Mouse (Mus musculus): ENCODE measurements at regions not wholly inside any gene's neighbourhood (a gene's known extent, or its start where the extent isn't known, plus 50 kb on each side); places are given as distances from the start of the nearest gene placed in this dataset.

DNA sequence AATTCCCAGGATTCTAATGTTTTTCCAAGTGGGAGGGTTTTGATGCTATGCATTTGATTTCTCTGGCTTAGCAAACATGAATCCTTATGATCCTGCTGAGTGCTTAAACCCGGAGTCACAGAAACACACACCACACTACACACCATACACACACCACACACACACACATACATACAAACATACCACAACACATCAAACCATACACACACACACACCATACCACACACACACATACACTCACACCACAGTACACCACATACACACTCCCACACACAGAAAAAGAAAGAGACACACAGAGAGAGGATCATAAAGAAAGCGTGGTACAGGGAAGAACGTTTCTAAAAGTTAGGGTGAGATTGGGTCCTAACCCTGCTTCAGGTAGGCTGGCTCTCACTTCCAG is 171.1 kb upstream of the Hmga2 start:
- no peak for ATAC-seq (ENCODE audit: insufficient number of reproducible peaks, insufficient read depth, low FRiP score, low TSS enrichment, low read depth)
- 53% methylated on average over 3 of the region's 3 CpGs for WGBS
- Histone ChIP-seq H3K27me3 (0 out of 2 replicates have a peak, but pooled peaks cover 3% of the 10 kb centered on the region), H3K36me3 (no peaks in the 10 kb centered on the region), H3K4me2 (peak overlapping the region; percentile 46), H3K4me1 (replicated peaks) (peaks cover 33% of the 10 kb centered on the region), H3K27ac (peak overlapping the region; percentile 75), H3K9ac (replicated peaks) (no peak overlapping the region), H3K9me3 (peaks cover 4% of the 10 kb centered on the region; the same call in 1 of the 2 replicates), H3K4me3 (replicated peaks) (no peak overlapping the region)

DNA sequence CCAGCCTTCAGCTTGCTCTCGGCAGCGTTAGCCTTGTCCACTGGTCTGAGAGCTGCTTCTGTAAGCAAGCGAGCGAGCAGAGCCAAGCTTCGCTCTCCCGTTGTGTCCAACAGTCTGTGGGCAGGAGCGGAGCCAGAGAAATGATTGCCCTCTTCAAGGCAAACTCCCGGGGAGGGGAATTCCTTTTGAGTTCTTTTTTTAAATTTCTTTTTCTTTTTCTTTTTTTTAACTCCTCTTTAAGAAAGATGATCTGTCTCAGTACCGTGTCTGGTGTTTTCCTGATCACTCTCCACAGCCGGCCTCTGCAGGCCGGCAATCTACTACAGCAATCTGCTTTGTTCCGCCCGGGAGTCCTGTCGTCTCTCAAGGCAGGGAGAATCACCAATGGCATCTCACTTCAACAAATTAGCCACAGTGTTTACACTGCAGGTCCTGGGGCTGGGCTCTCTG is 170.6 kb upstream of the Hmga2 start:
- Histone ChIP-seq H3K27me3 (0 out of 2 replicates have a peak, but pooled peaks cover 3% of the 10 kb centered on the region), H3K27ac (peak overlapping the region; percentile 75), H3K9ac (replicated peaks) (no peak overlapping the region), H3K4me1 (replicated peaks) (peaks cover 33% of the 10 kb centered on the region), H3K9me3 (peaks cover 4% of the 10 kb centered on the region; the same call in 1 of the 2 replicates), H3K36me3 (no peaks in the 10 kb centered on the region), H3K4me2 (peak overlapping the region; percentile 46), H3K4me3 (replicated peaks) (no peak overlapping the region)
- peak; percentile 20; the same call in 1 of the 2 replicates for ATAC-seq (ENCODE audit: insufficient number of reproducible peaks, insufficient read depth, low FRiP score, low TSS enrichment, low read depth)
- WGBS, result 6% methylated on average over 14 of the region's 14 CpGs

DNA sequence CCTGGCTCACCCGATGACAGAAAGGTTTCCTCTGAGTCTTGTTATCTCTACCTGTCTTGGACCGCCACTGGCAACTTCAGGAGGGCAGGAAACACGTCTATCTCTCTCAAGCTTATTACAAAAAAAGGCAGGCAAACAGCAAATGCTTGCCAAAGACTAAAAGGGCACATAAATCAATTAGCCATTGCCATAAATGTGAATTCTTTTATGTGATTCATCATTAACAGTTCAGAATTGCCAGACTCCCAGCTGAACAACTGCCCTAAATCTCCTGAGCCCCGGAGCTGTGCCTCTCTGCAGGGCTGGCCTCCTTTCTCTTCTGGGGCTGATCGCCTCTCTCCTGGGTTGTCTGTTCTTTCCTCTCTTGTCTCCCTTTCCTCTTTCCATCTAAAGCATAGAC is 164.6 kb upstream of the Hmga2 start:
- peak overlapping the region; percentile 62 for H3K27ac ChIP-seq
- no peaks in the 10 kb centered on the region for H3K36me3 ChIP-seq
- 27% methylated on average over 5 of the region's 5 CpGs for WGBS
- no peak overlapping the region for H3K9ac ChIP-seq (replicated peaks)
- H3K4me3 ChIP-seq (replicated peaks), result no peak overlapping the region
- 0 out of 2 replicates have a peak, but pooled peaks cover 3% of the 10 kb centered on the region for H3K27me3 ChIP-seq
- H3K4me2 ChIP-seq, result 0 out of 2 replicates have a peak overlapping the region, but pooled peaks have one; percentile 10
- no peaks in the 10 kb centered on the region for H3K9me3 ChIP-seq
- peaks cover 23% of the 10 kb centered on the region for H3K4me1 ChIP-seq (replicated peaks)
- no peak for ATAC-seq (ENCODE audit: insufficient number of reproducible peaks, insufficient read depth, low FRiP score, low TSS enrichment, low read depth)

DNA sequence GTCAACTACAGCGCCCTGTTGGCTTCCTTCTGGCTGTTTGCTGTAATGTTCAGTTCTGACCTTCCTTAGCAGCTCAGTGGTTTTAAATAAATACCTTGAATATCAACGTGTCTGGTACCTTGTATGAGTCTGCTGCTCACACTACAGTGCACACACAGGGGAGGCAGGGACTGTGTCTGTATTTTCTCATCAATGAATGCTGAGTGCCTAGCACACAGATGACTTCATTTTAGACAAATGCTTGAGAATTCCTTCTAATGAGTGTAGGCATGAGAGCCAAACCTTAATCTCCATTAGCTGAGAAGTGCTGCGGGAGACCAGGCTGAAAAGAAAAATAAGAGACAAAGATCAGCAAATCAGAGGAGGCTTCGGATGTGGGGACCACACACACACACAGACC is 162.0 kb upstream of the Hmga2 start:
- WGBS, result 67% methylated on average over 4 of the region's 4 CpGs
- no peak overlapping the region for H3K27ac ChIP-seq

DNA sequence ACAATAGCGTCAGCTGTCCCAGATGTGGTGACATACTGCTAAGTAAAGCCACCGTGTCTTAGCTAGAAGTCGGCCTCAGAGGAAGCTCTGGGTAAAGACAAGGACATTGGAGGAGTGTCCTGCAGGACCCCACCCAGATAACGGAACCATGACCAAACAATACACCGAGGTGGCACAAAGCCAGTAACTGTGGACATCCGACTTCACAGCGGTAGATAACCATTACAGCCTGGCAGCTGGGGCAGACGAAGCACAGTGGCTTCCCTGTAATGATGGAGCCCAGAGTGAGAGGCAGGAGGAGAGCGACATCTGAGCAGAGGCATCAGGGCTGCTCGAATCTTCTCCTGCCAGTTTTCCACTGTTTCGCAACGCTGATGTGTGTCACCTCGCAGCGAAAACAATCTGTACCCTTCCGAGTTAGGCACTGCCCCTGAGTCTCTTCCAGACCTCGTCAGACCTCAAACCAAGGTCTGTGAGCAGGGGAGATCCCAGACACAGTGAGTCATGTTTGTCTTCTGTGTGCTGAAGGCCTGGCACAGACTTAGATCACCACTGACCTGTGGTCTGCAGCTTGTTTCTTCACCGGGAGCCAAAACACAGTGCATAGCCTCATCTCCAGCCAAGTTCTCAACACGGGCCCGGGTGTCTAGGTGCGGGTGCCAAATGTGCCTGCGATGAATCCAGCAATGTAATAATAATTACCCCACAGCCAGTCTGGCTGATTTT is 159.7 kb upstream of the Hmga2 start:
- no peaks in the 10 kb centered on the region for H3K9me3 ChIP-seq
- ATAC-seq (ENCODE audit: insufficient number of reproducible peaks, insufficient read depth, low FRiP score, low TSS enrichment, low read depth), result no peak
- no peak overlapping the region for H3K4me3 ChIP-seq (replicated peaks)
- peaks cover 39% of the 10 kb centered on the region for H3K4me1 ChIP-seq (replicated peaks)
- H3K27me3 ChIP-seq, result no peaks in the 10 kb centered on the region
- no peaks in the 10 kb centered on the region for H3K36me3 ChIP-seq
- H3K4me2 ChIP-seq, result no peak overlapping the region
- no peak overlapping the region for H3K9ac ChIP-seq (replicated peaks)
- 76% methylated on average over 21 of the region's 21 CpGs for WGBS
- H3K27ac ChIP-seq, result no peak overlapping the region

More for the DNA sequence above, 162.0 kb upstream of the Hmga2 start:
- Histone ChIP-seq H3K27me3 (0 out of 2 replicates have a peak, but pooled peaks cover 3% of the 10 kb centered on the region), H3K4me1 (replicated peaks) (peaks cover 33% of the 10 kb centered on the region), H3K36me3 (no peaks in the 10 kb centered on the region), H3K9ac (replicated peaks) (no peak overlapping the region), H3K4me3 (replicated peaks) (no peak overlapping the region), H3K9me3 (no peaks in the 10 kb centered on the region), H3K4me2 (no peak overlapping the region)
- ATAC-seq (ENCODE audit: insufficient number of reproducible peaks, insufficient read depth, low FRiP score, low TSS enrichment, low read depth), result 0 out of 2 replicates have a peak, but pooled peaks have one; percentile 15

DNA sequence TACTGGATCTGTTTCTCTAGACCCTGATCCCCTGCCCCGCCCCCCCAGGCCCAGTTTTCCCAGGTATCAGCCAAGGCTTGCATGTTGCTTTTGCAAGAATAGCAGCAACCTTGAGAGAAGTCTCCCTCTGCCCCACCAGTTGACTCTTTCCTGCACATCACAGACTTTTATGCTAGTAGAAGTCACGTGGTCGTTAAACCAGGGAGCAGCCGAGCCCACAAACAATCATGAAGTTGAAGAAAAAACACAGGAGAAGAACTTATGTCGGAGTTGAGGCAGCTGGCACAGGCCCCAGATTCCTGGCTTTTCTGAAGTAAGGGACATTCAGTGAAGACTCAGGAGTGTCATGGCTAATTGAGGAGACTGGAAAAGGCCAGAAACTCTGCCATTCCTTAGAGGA is 158.9 kb upstream of the Hmga2 start:
- no peaks in the 10 kb centered on the region for H3K9me3 ChIP-seq
- no peak for ATAC-seq (ENCODE audit: insufficient number of reproducible peaks, insufficient read depth, low FRiP score, low TSS enrichment, low read depth)

DNA sequence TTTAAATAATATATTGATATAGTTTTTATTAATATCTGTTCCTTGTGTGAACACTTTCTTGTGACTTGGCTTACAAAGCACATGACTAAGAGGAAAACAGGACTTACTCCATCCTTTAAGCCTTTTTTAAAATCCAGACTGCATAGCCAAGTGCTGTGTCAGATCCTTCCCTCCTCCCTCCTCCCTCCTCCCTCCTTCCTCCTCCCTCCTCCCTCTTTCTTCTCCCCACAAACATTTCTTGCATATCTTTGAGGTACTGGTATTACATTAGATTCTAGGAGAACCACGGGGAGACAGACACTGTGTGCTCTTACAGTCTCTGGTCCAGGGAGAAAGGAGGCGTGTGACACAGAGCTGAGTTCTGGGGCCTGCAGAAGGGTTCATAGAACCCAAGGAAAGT is 155.8 kb upstream of the Hmga2 start:
- Histone ChIP-seq H3K27me3 (no peaks in the 10 kb centered on the region), H3K9me3 (no peaks in the 10 kb centered on the region), H3K4me1 (replicated peaks) (peaks cover 29% of the 10 kb centered on the region), H3K4me2 (no peak overlapping the region), H3K4me3 (replicated peaks) (no peak overlapping the region), H3K9ac (replicated peaks) (no peak overlapping the region), H3K27ac (peak overlapping the region; percentile 56; the same call in 1 of the 2 replicates), H3K36me3 (no peaks in the 10 kb centered on the region)
- 69% methylated on average over 2 of the region's 2 CpGs for WGBS
- no peak for ATAC-seq (ENCODE audit: insufficient number of reproducible peaks, insufficient read depth, low FRiP score, low TSS enrichment, low read depth)

More for the DNA sequence above, 158.9 kb upstream of the Hmga2 start:
- peaks cover 33% of the 10 kb centered on the region for H3K4me1 ChIP-seq (replicated peaks)
- no peak overlapping the region for H3K9ac ChIP-seq (replicated peaks)
- no peak overlapping the region for H3K27ac ChIP-seq
- WGBS, result 61% methylated on average over 5 of the region's 5 CpGs
- no peaks in the 10 kb centered on the region for H3K36me3 ChIP-seq
- no peaks in the 10 kb centered on the region for H3K27me3 ChIP-seq
- H3K4me2 ChIP-seq, result no peak overlapping the region
- H3K4me3 ChIP-seq (replicated peaks), result no peak overlapping the region

DNA sequence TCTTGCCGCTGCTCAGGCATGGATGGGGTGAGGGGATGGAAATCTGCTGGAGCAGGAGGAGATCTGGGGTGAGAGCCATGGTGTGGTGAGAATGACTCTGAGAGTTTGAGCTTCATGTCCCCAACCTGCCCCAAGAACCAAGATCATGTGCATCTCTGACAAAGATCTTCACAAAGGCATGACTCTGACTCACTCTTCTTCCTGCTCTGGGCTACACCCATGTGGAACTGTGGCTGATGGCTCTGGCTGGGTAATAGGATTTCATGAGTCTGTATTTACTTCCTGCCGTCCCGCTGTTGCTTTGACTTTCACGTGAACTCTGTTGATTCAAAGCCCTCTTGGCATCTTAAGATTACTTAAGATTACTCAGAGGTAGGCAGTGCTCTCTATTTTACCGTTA is 151.8 kb upstream of the Hmga2 start:
- H3K36me3 ChIP-seq, result no peaks in the 10 kb centered on the region
- H3K4me1 ChIP-seq (replicated peaks), result peaks cover 26% of the 10 kb centered on the region
- H3K27ac ChIP-seq, result no peak overlapping the region
- ATAC-seq (ENCODE audit: insufficient number of reproducible peaks, insufficient read depth, low FRiP score, low TSS enrichment, low read depth), result no peak
- H3K9ac ChIP-seq (replicated peaks), result no peak overlapping the region
- H3K4me2 ChIP-seq, result no peak overlapping the region
- no peak overlapping the region for H3K4me3 ChIP-seq (replicated peaks)
- no peaks in the 10 kb centered on the region for H3K27me3 ChIP-seq
- H3K9me3 ChIP-seq, result no peaks in the 10 kb centered on the region
- WGBS, result 78% methylated on average over 5 of the region's 5 CpGs

DNA sequence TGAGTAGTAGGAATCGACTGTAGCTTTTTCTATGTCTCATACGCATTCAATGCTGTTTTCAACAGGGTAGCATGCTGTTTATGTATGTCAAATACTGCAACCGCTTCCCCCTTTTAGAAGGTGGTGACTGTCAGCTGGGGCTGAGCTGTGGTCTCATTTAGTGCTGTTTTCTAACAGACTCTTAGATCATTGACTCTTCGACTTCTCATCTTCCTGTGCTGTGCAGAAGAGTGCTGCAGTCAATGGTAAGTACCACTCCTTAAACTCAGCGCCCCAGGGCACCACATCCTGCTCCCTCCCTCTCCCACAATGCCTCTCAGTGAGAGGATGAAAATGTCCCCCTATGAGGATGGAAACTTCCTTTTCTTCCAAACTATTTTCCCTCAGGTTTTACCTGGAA is 149.2 kb upstream of the Hmga2 start:
- Histone ChIP-seq H3K4me1 (replicated peaks) (peaks cover 20% of the 10 kb centered on the region), H3K36me3 (no peaks in the 10 kb centered on the region), H3K27ac (0 out of 2 replicates have a peak overlapping the region, but pooled peaks have one; percentile 29), H3K27me3 (no peaks in the 10 kb centered on the region), H3K4me2 (no peak overlapping the region), H3K9me3 (no peaks in the 10 kb centered on the region), H3K9ac (replicated peaks) (no peak overlapping the region), H3K4me3 (replicated peaks) (no peak overlapping the region)
- ATAC-seq (ENCODE audit: insufficient number of reproducible peaks, insufficient read depth, low FRiP score, low TSS enrichment, low read depth), result no peak
- WGBS, result 75% methylated on average over 5 of the region's 5 CpGs

DNA sequence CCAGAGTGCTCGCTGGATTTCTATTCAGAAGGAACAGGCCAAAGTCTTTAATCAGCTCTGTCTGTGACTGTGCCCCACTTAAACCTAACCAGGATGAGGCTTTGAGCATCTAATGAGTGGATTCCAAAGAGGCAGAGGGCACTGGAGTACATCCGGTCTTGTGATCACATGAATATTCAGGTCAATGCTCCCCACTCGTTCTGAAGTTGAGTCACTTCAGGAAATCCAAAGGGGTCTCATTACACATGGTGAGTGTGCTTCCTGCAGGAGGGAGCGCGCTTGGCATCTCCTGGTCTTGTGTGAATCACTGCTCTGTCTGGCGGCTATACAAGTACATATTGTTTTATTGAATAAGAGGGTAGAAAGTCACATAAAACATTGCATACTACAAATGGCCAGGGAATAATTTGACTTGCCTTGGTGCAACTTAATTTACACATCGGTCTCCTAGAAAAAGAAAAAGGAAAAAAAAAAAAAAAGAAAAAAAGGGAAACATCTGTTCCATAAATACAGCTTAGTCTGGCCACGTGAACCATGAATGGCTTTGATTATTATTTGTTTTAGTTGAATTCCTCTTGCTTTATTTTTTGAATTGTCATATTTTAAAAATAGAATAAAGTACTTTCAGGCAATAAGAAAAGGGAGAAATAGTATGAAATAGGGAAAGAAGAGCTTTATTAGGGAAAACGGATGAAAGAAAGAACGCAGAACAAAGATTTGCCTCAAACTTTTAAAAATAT is 148.1 kb upstream of the Hmga2 start:
- no peak for ATAC-seq (ENCODE audit: insufficient number of reproducible peaks, insufficient read depth, low FRiP score, low TSS enrichment, low read depth)
- H3K4me2 ChIP-seq, result no peak overlapping the region
- H3K27me3 ChIP-seq, result no peaks in the 10 kb centered on the region
- H3K36me3 ChIP-seq, result no peaks in the 10 kb centered on the region
- no peak overlapping the region for H3K4me3 ChIP-seq (replicated peaks)
- H3K9me3 ChIP-seq, result no peaks in the 10 kb centered on the region
- peaks cover 20% of the 10 kb centered on the region for H3K4me1 ChIP-seq (replicated peaks)
- 52% methylated on average over 10 of the region's 10 CpGs for WGBS
- no peak overlapping the region for H3K9ac ChIP-seq (replicated peaks)
- H3K27ac ChIP-seq, result peak overlapping the region; percentile 56; the same call in 1 of the 2 replicates

DNA sequence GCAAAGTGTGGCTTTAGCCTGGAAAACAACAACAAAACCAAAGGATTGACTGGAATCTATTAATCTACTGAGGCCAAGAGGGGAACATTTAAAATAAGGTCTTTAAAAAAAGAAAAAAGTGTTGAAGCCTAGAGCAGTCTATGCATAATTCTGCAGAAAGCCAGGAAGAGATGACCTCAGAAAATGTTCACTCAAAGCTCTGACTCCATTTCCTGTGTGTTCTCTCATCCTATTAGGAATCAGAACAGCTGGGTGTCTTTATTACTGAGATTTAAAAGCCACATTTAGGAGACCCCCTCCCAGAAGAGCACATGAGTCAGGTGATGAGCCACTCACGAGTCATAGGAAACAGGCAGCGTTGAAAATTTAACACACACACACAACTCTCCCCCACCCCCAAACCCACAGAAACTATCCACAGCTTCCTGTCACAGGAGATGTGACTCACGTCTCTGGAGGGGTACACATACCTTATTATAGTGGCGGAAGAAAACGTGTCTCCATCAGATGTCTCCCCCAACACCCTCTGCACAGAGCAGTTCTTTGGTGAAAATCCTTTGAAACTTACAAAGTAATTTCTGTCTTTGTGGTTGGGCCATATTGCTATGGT is 140.2 kb upstream of the Hmga2 start:
- Histone ChIP-seq H3K4me3 (replicated peaks) (no peak overlapping the region), H3K9me3 (no peaks in the 10 kb centered on the region), H3K27me3 (no peaks in the 10 kb centered on the region), H3K4me2 (no peak overlapping the region), H3K27ac (no peak overlapping the region), H3K36me3 (no peaks in the 10 kb centered on the region), H3K4me1 (replicated peaks) (peaks cover 11% of the 10 kb centered on the region), H3K9ac (replicated peaks) (no peak overlapping the region)
- no peak for ATAC-seq (ENCODE audit: insufficient number of reproducible peaks, insufficient read depth, low FRiP score, low TSS enrichment, low read depth)
- WGBS, result 48% methylated on average over 5 of the region's 5 CpGs

All from limb, embryonic 12.5 days (tissue).